Mouse (Mus musculus) R1 (cell line): Measurements from ENCODE around the gene Smoc1.

ENCODE experiments used
- DNase-seq: peaks from one replicate; pipeline ENCODE4 v3.0.0-alpha.2; 2018; ENCODE audit warnings: low read depth, low spot score

The Smoc1 gene

DNA sequence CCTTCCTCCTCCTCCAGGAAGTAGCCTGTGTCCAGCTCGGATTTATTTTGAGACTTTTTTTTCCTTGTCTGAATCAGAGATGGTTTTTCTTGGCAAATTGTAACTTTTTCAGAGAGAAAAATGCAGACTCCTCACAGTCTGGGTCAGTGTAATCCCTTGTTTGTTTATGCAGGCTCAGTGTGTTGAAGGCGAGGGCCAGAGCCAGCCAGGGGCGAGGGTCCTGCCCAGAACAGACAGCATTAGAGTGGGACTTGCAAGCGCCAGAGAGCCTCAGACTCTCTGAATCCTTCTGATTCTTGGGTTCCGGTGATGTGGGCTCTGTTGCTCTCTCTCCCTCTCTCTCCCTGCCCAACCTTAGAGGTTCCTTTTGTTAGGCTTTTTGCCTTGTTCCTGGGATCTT, 53.7 kb downstream of the Smoc1 start:
- no peak for DNase-seq

DNA sequence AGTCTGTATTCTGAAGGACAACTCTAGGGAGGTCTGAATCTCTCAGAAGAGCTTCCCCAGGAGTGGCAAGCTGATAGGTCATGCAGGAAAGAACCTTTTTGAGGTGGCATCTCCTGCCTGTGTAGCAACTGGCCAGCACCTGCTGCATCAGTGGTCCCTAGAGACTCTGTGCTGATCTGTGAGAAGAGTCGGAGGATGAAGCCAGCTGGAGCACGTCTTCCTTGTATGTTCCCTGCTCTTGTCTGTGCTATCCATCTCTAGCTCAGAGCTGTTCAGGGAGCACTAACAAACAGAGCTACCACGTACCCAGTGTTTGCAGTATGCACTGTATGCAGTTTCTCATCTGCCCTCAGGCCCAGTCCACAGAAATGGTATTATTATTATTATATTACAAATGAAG, 54.4 kb downstream of the Smoc1 start:
- no peak for DNase-seq

DNA sequence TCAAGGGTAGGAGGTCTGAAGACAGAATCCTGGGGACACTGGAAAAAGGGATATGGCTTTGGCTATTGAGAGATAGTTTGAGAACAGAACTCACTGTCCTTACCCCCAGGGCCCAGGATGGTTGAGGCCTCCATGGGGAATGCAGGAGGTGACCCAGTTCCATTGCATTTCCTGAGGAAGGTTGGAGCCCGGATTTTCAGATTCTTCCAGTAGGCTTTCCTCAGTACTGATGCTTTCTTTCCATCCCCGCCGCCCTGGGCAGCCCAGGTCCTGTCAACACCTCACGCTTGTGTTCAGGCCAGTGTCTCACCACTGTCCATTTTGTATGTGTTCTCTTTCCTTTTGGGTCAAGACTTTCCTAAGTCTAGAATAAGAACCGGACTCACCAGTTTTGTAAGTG, 56.5 kb downstream of the Smoc1 start:
- DNase-seq = no peak

DNA sequence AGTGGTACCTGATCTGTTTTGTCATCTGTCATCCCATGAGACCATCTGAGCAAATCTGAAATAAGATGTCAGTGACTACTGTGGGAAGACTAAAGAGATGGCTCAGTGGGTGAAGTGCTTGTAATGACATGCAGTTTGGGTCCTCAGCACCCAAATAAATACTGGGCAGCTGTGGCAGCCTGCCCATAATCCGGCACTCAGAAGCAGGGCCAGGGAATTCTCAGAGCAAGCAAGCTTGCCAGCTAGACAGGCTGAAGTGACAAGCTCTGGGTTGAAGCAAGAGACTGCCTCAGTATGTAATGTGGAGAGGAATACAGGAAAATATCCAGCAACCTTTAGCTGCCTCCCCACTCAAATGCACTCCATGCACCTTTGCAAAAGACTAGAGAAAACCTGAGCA, 58.6 kb downstream of the Smoc1 start:
- DNase-seq = no peak

DNA sequence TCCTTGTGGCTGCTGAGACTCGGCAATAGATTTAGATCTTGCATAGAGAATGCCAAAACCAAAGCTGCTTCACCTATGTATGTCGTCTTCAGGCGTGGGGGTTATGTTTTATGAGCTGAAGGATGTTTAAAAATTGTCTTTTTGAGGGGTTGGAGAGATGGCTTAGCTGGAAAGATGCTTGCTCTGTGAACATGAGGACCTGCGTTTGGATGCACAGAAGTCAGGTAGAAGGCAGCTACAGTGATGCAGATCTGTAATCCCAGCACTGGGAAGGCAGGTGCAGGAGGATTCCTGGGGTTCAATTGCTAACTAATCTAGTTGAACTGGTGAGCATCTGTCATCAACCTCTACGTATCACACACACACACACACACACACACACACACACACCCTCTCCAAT, 61.5 kb downstream of the Smoc1 start:
- no peak for DNase-seq

DNA sequence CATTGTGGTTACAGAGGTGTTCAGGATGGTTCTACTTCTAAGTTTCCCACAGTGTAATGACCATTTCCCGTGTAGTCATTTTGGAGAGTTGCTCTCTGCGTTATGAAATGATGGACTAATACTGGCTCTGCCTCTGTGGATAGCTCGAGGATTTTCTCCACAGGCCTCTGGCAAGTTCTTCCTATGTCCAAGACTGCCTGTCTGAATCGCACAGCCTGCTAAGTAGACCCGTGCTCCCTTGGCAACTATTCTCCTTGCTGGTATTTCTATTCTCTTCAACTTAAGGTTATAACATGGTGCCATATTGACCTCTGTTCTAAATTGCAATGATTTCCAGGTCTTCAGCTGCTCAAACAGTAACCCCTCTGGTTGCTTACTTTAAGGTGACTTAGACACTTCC, 65.0 kb downstream of the Smoc1 start:
- DNase-seq = no peak

DNA sequence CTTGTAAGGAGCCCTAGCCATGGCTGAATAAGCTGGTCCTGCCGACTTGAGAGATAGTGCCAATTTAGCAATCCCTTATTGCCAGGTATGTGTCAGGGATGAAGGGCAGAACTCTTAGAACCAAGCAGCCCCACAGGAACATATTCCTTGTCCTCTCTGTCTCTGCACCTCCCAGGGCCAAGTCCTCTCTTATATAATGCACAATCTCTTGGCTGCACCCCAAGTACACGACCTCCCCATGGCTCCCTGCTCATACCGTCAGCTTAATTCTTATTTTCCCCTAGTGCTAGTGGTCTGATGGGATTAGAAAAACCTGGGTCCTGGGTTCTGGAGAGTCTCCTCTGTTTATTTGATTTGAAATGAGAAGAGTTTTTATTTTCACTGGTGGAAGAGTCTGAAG, 66.0 kb downstream of the Smoc1 start:
- DNase-seq = no peak

DNA sequence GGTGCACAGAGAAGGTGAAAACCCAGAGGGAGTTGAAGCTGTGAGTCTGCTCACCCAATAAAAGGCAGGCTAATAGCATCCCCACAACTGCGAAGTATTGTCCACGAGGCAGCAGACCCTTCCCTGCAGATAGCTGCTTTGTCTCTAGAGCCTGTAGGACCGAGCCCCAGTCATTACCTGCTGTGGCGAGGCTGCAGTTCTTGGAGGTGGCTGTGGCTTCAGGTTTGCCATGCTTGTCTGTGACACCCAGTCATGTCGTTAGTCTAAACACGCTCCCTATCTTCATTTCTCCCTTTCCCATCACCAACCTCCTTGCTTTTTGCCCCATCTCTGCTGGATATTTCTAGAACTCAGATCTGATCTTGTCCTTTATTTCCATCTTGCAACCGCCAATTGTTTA, 66.6 kb downstream of the Smoc1 start:
- DNase-seq = no peak

DNA sequence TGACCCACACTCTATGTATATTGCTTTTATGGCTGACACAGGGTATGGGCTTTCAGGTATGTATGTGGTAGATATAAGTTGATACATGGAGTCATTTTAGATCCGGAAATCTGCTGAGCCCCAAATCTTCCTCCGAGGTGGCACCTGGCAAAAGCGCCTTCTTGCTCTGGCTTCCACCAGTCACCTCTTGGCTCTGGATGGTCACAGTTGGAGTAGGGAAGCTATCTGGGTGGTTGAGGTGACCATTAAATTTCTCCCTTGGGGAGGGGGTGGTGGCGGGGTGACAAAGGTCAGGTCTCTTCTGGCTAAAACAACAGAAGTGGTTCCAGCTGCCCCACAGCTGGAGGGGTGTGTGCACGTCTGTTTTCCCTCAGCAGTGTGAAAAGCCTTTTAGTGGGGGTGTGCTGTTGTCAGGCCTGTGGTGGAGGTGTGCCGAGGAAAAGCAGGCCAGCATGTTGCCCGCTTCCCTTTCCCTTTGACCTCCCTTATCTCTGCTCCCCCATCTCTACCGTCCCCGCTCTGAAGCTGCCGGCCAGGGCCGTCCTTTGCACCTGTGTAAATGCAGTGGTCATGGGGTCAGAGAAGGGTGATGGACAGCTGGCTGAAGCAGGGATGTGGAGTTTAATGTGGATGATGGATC, 68.3 kb downstream of the Smoc1 start:
- DNase-seq = no peak

DNA sequence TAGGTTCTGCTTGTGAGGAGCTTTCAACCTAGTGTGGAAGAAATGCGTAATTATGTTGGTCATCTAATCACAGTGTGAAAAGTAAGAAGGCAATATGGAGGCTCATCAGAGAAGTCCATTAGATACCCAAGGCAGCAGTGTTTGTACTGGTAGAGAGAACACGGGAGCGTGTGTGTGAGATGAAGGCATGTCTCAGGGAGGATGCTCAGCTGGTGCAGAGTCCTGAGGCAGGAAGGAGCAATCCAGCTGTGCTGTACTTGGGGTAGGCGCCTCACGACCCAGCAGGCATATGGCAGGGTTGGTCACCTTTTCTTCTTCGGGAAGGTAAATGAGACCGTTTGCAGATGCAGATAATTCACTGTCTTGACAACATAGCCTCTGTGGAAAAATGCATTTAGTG, 70.7 kb downstream of the Smoc1 start:
- no peak for DNase-seq

DNA sequence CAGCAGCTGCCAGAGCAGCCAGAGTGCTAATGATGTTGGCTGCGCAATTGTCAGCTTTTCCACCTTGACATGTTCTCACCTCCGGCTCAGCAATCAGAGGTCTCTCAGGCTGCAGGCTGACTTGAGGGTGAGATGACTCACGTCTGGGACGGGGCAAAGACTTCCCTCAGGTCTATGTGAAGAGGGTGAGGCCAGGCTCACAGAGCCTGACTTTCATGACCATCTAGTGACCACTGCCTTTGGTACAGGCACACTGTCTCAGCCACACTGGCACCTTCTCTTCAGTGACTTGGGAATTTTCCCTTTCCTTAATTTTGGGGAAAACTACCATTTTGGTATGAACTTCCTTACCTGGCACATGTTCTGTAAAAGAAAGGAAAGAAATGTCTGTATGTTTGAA, 71.1 kb downstream of the Smoc1 start:
- no peak for DNase-seq

DNA sequence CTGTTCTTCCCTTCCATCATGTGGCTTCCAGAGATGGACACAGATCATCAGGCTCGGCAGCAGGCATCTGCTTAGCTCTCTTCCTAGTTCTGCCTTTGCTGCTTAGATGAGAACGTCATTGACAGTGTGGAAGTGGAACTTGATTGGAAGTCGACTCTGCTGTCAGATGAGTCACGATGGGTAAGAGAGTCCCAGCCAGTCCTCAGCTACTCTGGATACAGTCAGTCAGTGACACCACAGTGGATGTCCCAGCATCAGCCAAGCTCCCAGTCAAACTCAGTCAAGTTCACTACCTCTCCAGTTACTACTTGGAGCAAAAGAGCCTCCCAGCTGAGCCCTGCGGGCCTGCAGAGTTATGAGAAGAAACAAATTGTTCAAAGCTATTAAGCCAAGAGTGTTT, 72.6 kb downstream of the Smoc1 start:
- DNase-seq = no peak

DNA sequence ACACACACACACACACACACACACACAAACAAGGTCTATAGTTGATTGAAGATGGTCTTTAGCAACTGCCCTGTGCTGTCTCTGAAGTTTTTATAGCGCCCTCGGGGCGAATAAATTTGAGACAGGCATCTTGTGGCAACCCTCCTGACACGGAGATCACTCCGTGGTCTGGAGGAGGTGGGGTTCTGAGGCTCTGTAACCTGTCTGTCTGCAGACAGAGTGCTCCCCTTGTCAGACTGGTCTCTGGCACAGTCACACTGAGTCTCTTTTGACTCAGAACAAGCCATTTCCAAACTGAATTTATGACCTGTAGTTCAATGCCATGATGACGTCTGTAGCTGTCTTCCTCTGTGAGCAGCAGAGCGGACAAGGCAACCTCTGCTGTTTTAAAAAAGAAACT, 75.1 kb downstream of the Smoc1 start:
- DNase-seq = no peak

DNA sequence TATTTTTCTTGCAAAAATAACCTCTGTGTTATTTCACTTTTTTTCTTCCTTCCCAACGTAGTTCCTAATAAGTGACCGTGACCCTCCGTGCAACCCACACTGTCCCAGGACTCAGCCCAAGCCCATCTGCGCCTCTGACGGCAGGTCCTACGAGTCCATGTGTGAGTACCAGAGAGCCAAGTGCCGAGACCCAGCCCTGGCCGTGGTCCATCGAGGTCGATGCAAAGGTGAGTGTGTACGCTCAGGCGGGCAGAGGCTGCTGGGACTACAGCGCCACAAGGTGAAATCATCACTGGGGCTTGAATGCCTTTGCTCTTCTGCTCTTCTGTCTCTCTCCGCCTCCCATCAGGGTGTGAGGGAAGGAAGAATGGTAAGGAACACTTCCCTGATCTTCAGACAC, 77.9 kb downstream of the Smoc1 start:
- no peak for DNase-seq

DNA sequence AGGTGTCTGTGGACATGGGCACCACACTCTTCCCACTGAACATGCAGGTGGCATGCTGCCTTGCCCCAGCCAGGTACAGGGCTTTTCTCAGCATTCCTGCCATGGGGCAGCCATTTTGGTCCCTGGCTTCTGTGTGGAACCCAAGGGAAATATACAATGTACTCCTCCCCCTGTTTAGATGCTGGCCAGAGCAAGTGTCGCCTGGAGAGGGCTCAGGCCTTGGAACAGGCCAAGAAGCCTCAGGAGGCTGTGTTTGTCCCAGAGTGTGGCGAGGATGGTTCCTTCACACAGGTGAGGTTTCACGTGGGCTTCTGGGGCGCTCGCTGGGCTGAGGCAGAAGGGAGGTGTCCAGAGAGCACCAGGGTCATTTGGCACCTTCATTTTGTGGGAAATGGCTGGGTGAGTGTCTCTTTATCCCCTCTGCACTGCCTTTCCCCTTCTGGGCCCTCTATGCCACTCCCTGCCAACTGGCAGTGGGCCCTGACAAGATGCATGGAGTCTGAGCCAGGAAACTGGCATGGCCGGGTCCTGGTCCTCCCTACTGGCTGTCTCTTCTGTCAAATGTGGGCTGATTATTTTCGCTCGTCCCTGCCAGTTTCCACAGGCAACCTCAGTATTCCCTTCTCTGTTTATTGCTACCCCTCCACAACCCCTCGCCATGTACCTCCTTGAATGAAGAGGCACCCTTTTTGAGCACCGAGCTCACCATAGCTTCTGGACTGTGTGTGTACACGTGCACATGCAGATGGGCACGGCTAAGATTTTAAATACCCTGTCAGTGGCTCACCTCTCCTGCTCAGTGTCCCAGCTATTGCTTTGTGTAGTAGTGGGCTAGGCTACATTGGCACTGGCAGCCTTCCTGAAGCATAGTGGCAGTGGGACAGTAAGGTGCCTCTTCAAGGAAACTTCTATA, 79.4 kb downstream of the Smoc1 start:
- no peak for DNase-seq

DNA sequence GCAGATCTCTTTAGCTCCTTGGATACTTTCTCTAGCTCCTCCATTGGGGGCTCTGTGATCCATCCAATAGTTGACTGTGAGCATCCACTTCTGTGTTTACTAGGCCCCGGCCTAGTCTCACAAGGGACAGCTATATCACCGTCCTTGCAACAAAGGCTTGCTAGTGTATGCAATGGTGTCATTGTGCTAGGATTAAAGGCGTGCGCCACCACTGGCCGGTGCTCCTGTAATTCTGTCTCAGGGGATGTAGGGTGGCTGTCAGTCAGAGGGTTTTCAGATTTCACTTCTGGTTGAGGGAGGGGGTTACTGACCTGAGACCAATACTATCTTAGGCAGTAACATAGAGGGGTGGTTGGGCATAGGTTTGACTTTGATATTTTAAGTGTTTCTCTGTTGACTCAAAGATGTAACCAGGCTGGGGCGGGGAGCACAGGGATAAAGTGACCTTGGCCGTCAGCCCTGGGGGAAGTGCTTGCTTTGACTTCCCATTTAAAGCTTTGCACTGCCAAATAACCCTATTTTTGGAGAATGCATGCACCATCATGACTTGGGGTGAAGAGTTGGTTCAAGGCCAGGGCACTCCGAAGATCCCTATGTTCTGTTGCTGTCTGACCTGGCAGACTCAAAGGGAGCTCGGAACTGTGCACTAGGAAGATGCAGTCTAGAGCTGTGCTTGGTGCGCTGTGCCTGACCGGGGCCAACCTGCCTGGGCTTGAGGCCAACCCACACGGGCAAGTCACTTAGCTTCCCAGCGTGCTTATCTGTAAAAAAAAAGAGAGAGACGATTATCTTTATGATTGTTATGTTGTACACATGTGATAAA, 80.9 kb downstream of the Smoc1 start:
- no peak for DNase-seq

DNA sequence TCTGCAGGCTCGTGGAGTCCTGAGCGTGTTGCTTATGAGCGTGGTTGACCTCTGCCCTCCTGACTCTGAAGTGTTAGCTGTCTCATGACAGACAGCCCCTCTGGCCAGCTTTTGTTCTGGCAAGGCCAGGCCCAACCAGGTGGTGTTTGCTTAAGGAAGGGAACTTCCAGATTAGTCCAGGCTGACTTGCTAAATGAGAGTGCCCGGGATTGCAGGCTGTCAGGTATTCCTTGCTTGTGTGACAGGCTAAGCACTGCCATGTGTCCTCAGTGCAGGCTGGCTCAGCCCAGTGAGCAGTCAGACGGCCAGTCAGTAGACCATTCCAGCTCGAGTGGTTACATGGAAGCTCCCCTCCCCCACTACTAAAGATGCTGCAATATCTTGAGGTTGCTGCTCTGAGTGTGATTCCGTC, 82.0 kb downstream of the Smoc1 start:
- DNase-seq = no peak

DNA sequence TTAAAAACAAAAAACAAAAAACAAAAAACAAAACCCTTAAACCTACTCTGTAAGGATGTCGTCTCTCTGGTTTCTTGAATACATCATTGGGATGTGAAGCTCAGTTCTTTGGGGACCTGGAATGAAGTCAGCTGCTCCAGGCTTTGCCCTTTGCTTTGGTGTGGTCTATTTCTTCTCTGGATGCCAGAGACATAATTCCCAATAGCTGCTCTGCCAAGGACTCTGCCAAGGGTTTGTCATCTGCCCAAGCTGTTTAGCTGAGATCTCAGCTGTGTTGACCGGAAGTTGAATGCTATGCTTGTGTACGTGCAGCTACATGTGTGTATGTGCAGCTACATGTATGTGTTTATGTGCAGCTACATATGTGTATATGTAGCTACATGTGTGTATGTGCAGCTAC, 83.4 kb downstream of the Smoc1 start:
- no peak for DNase-seq

DNA sequence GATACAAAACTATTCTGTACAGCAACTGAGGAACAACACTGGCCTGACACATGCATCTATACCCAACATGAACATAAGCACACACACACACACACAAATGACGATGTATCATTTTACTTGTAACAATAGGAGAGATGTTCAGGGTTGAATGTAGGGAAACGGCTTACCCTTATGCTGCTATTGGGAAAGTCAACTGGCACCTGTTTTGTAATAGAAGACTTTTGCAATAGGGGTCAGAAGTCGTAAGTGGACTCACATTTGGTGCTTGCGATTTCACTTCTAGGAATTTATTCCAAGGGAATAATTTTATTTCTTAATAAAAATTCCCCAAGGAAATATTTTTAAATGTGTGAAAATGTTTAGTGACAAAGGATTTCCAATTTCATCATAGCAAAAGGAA, 85.7 kb downstream of the Smoc1 start:
- no peak for DNase-seq

DNA sequence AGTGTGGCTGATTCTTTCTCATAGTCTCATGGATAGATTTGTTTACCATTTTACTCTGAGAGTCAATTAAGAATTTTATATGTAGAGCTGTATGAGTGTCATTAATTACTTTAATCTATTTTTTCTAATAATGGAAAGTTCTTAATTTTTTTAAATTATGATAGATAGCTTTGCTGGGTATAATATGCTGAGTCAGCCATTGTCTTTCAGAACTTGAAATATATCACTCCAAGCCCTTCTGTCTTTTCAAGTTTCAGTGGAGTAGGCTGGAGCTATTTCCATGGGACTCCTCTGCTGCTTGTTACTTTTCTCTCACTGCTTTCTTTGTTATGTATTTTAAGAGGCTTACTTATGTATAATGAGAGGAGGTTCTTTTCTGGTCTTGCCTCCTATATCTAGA, 93.7 kb downstream of the Smoc1 start:
- DNase-seq = peak; percentile 18

DNA sequence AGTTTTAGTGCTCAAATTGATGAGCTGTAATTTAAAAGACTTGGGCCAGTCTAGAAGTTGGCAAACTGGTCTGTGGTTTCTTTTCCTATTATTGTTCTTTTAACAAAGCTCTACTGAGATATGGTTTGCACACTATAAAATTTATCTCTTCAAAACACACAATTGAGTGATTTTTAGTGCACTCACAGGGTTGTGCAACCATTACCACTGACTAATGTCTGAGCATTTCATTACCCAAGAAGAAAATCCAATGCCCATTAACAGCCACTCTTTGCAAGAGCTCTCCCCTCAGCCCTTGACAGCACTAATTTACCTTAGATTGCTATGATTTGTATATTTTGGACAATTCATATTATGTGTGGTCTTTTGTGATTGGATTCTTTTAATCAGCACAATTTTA, 97.2 kb downstream of the Smoc1 start:
- DNase-seq = no peak

DNA sequence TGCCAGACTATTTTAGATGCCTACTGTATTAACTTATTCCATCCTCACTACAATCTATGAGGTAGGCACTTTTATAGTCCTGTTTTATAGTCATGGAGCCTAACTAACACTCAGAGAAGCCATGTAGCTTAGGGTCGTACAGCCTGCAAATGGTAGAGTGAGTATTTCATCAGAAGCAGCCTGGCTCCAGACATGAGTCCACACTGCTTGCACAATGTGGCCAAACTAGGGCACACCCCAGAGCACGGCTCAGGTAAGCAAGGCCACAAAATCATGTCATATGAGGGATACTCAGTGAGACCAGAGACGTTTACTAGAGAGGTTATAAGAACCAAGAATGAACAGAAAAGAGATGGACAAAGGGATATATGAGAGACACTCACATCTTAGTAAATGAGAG, 100.2 kb downstream of the Smoc1 start:
- no peak for DNase-seq

DNA sequence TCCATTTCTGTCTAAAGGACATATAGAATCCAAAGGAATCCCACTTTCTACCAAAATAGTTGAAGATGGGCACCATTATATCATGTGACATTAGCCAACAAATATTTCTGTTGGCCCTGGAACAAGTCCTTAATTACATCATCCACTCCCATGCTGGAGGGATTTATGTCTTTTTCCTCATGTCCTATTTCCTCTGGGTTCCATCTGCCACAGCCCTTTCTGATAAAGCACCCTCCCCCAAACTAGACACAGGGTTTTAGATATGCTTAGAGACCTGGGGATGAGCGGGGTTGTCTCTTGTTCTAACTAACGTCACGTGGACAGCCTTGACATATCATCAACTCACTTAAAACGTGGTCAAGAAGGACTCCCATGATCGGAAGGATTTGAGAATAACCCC, 102.1 kb downstream of the Smoc1 start:
- no peak for DNase-seq
